Comparison of ENCODE assay signal across 24 mouse cellular contexts in genomic region chr11:4352637-4353036, GRCm38 (mm10).
DNase-seq lines count a peak whose midpoint lies in the region; ATAC-seq lines count a peak whose summit lies in the region.
"Had no signal": no experiment of that assay in that cellular context is flagged by ENCODE, and none has a peak within 500 bp of the region (broad histone marks: within the 10 kb centered on the region; RNA-seq: fewer than 3 reads in every experiment).

No protein-coding gene starts in this region.

- H3K4me1 ChIP-seq in heart, embryonic 11.5 days (ENCODE audit: control insufficient read depth, insufficient read depth, low read length): no peaks in the 10 kb centered on the region
- no peaks in the 10 kb centered on the region for H3K4me1 ChIP-seq in forebrain, embryonic 10.5 days
- H3K4me1 ChIP-seq: forebrain, embryonic 15.5 days; hindbrain, embryonic 12.5 days; midbrain, embryonic 15.5 days; neural tube, embryonic 12.5 days had no signal

- no peaks in the 10 kb centered on the region for H3K9me3 ChIP-seq in heart, embryonic 11.5 days (replicated peaks; ENCODE audit: control insufficient read depth, low read length)
- no peaks in the 10 kb centered on the region for H3K9me3 ChIP-seq in forebrain, embryonic 10.5 days
- H3K9me3 ChIP-seq: forebrain, embryonic 15.5 days; hindbrain, embryonic 12.5 days; midbrain, embryonic 15.5 days; neural tube, embryonic 12.5 days had no signal

- H3K4me2 ChIP-seq in heart, embryonic 11.5 days: no peak overlapping the region
- H3K4me2 ChIP-seq: embryonic facial prominence, embryonic 12.5 days; forebrain, embryonic 15.5 days; hindbrain, embryonic 12.5 days; midbrain, embryonic 15.5 days; neural tube, embryonic 12.5 days had no signal

- H3K4me3 ChIP-seq in heart, embryonic 11.5 days (ENCODE audit: low read depth, low read length): no peak overlapping the region
- no peak overlapping the region for H3K4me3 ChIP-seq in forebrain, embryonic 10.5 days
- H3K4me3 ChIP-seq: embryonic facial prominence, embryonic 12.5 days; forebrain, embryonic 15.5 days; hindbrain, embryonic 12.5 days; left cerebral cortex, adult 2 months; midbrain, embryonic 15.5 days; neural tube, embryonic 12.5 days had no signal

- no peaks in the 10 kb centered on the region for H3K36me3 ChIP-seq in heart, embryonic 11.5 days (ENCODE audit: control insufficient read depth, insufficient read depth, low read length)
- H3K36me3 ChIP-seq in forebrain, embryonic 10.5 days (replicated peaks): no peaks in the 10 kb centered on the region
- H3K36me3 ChIP-seq: embryonic facial prominence, embryonic 12.5 days; forebrain, embryonic 15.5 days; hindbrain, embryonic 12.5 days; midbrain, embryonic 15.5 days; neural tube, embryonic 12.5 days had no signal

- no peak overlapping the region for H3K9ac ChIP-seq in heart, embryonic 11.5 days (ENCODE audit: low read depth, low read length)
- H3K9ac ChIP-seq: embryonic facial prominence, embryonic 12.5 days; forebrain, embryonic 15.5 days; hindbrain, embryonic 12.5 days; liver, postnatal 0 days; midbrain, embryonic 15.5 days; neural tube, embryonic 12.5 days had no signal

- WGBS in heart, embryonic 11.5 days (ENCODE audit: insufficient replicate concordance): 43% methylated on average over 3 of the region's 3 CpGs
- WGBS in forebrain, embryonic 10.5 days: 72% methylated on average over 3 of the region's 3 CpGs

- peak; percentile 11 for DNase-seq in heart, adult 8-10 months (ENCODE audit: low spot score)
- DNase-seq in NIH3T3 (ENCODE audit: low read depth): peak; percentile 34
- DNase-seq in R1 (ENCODE audit: low read depth, low spot score): peak; percentile 5
- DNase-seq in heart, postnatal 10 days: peak; percentile 48 to 54
- no peak for DNase-seq in forebrain, embryonic 10.5 days (ENCODE audit: extremely low spot score, low spot score)
- DNase-seq in right cerebral cortex, adult 2 months (ENCODE audit: low spot score in 2 of 2): no peak
- no peak for DNase-seq in ovary, postnatal 36 days (ENCODE audit: low spot score)
- DNase-seq: cerebellum, adult 11 months; cerebellum, postnatal 14 days; gastrocnemius, postnatal 36 days; layer of hippocampus, adult 9-11 months; left cerebral cortex, postnatal 4 days; liver, postnatal 0 days; retina, postnatal 1 day; thymus, postnatal 25 days had no signal

- H3K27me3 ChIP-seq in heart, embryonic 11.5 days (ENCODE audit: control insufficient read depth, insufficient read depth, low read length): no peaks in the 10 kb centered on the region
- no peaks in the 10 kb centered on the region; the same call in 1 of the 2 replicates for H3K27me3 ChIP-seq in forebrain, embryonic 10.5 days (ENCODE audit: poor library complexity, severe bottlenecking)
- H3K27me3 ChIP-seq: embryonic facial prominence, embryonic 12.5 days; forebrain, embryonic 15.5 days; hindbrain, embryonic 12.5 days; neural tube, embryonic 12.5 days had no signal

- intact Hi-C loops in heart, postnatal 10 days (cut with DNase I): no loop called here

- no peak for ATAC-seq in heart, embryonic 11.5 days (replicated peaks; ENCODE audit: insufficient number of reproducible peaks, low FRiP score, low TSS enrichment)
- ATAC-seq: forebrain, embryonic 15.5 days; intestine, postnatal 0 days; liver, postnatal 0 days; midbrain, embryonic 15.5 days had no signal

- H3K27ac ChIP-seq in heart, embryonic 11.5 days (ENCODE audit: low read depth, low read length): no peak overlapping the region
- H3K27ac ChIP-seq in forebrain, embryonic 10.5 days: no peak overlapping the region
- H3K27ac ChIP-seq: embryonic facial prominence, embryonic 12.5 days; forebrain, embryonic 15.5 days; hindbrain, embryonic 12.5 days; left cerebral cortex, adult 2 months; macrophage; midbrain, embryonic 15.5 days; neural tube, embryonic 12.5 days had no signal

Comparison
In these comparisons a context has a peak if more than half of its experiments do, and no peak if none do; other contexts are left out.
1. DNase-seq: peak in heart, adult 8-10 months (single experiment), NIH3T3 (single experiment), R1 (single experiment) and heart, postnatal 10 days (2 of 2); none in forebrain, embryonic 10.5 days (single experiment), right cerebral cortex, adult 2 months (0 of 2) and ovary, postnatal 36 days (single experiment).